ENCODE assay signal across 15 mouse cellular contexts in the genomic region with DNA sequence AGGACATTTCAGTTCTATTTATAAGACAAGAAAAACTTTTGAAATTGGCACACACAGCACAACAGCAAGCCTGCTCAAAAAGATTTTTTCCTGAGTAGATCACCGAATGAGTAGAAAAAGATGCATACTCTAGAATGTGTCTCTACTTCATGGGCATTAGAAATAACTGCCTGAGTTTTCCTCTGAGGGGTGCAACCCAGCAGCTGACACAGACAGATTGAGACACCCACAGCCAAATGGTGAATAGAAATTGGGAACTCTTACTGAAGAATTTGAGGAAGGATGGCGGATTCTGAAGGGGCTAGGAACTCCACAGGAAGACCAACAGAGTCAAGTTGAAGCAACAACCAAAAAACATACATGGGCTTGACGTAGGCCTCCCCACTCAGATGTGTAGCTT. TPM values are rescaled to one million over a fixed set of nuclear protein-coding genes. Genes with fewer than 3 reads are reported as not detected.
"Had no signal": no experiment of that assay in that cellular context is flagged by ENCODE, and none has a peak within 500 bp of the region (broad histone marks: within the 10 kb centered on the region; RNA-seq: fewer than 3 reads in every experiment).

No protein-coding gene starts in this region.

- H3K9me3 ChIP-seq: limb, embryonic 13.5 days; neural tube, embryonic 15.5 days; stomach, embryonic 15.5 days had no signal

- H3K36me3 ChIP-seq: limb, embryonic 13.5 days; neural tube, embryonic 15.5 days; stomach, embryonic 15.5 days had no signal

- H3K4me1 ChIP-seq: neural tube, embryonic 15.5 days; stomach, embryonic 15.5 days had no signal

- H3K9ac ChIP-seq: limb, embryonic 13.5 days; liver, embryonic 14.5 days; neural tube, embryonic 15.5 days; stomach, embryonic 15.5 days had no signal

- H3K27ac ChIP-seq: limb, embryonic 13.5 days; liver, embryonic 14.5 days; neural tube, embryonic 15.5 days; stomach, embryonic 15.5 days had no signal

- ATAC-seq: inflammation-experienced regulatory T-cells, adult 6 months; intestine, postnatal 0 days had no signal

- H3K27me3 ChIP-seq: limb, embryonic 13.5 days; neural tube, embryonic 15.5 days; stomach, embryonic 15.5 days had no signal

- H3K4me2 ChIP-seq: limb, embryonic 13.5 days; neural tube, embryonic 15.5 days; stomach, embryonic 15.5 days had no signal

- H3K4me3 ChIP-seq: limb, embryonic 13.5 days; myocyte; neural tube, embryonic 15.5 days; stomach, embryonic 15.5 days had no signal

- DNase-seq: kidney, adult 8-10 months; kidney, postnatal 25 days; left cerebral cortex, postnatal 4 days; lung, adult 18-20 months; lung, postnatal 36 days; midbrain, embryonic 14.5 days; thymus, adult 2 months; thymus, postnatal 25 days had no signal

RNA-seq across cellular contexts. Expression of a gene that starts 43.8 kb away (rescaled TPM):
- polyA plus RNA-seq: inflammation-experienced regulatory T-cells, adult 6 months; myocyte had no signal
